Mouse (Mus musculus) forebrain, postnatal 0 days (tissue): ENCODE measurements around the gene Tpbg. TPM values are rescaled to one million over a fixed set of nuclear protein-coding genes. Genes with fewer than 3 reads are reported as not detected.
A peak's percentile ranks its signal among the peaks of the same experiment; 100 is the strongest.

Experiments
- ATAC-seq: fragments of 200-750 bp; cut with Nextera tagmentation; 2 replicates; pipeline ENCODE4 v1.8.0; 2017; ENCODE audit warnings: mild to moderate bottlenecking, moderate library complexity
- DNase-seq: peaks from one replicate; pipeline ENCODE4 v3.0.0-alpha.2; 2015
- H3K27ac ChIP-seq: fragments of 300-500 bp; sonication (generic); 2 replicates; pipeline ENCODE4 v1.5.1; 2014; ENCODE audit warnings: low read depth, mild to moderate bottlenecking, antibody characterized with exemption, low read length, moderate library complexity, mixed read lengths
- H3K27me3 ChIP-seq: fragments of 300-500 bp; sonication (generic); 2 replicates; pipeline ENCODE4 v1.6.1; 2014; ENCODE audit warnings: mild to moderate bottlenecking, low read length, mixed read lengths; ENCODE audit not compliant: insufficient read depth
- H3K36me3 ChIP-seq: fragments of 300-500 bp; sonication (generic); 2 replicates; pipeline ENCODE4 v1.6.1; 2014; ENCODE audit warnings: mild to moderate bottlenecking, moderate library complexity; ENCODE audit not compliant: insufficient read depth
- H3K4me1 ChIP-seq: fragments of 300-500 bp; sonication (generic); 2 replicates; pipeline ENCODE4 v1.6.1; 2014; ENCODE audit warnings: antibody characterized with exemption; ENCODE audit not compliant: insufficient read depth
- H3K4me2 ChIP-seq: fragments of 300-500 bp; sonication (generic); 2 replicates; pipeline ENCODE4 v1.6.1; 2014; ENCODE audit warnings: low read depth, mild to moderate bottlenecking, moderate library complexity
- H3K4me3 ChIP-seq: fragments of 300-500 bp; sonication (generic); 2 replicates; pipeline ENCODE4 v1.5.1; 2014; ENCODE audit warnings: low read depth, low read length, mixed read lengths
- H3K9ac ChIP-seq: fragments of 300-500 bp; sonication (generic); 2 replicates; pipeline ENCODE4 v1.6.1; 2014; ENCODE audit warnings: mild to moderate bottlenecking
- H3K9me3 ChIP-seq: fragments of 300-500 bp; sonication (generic); 2 replicates; pipeline ENCODE4 v1.6.1; 2016; ENCODE audit warnings: low read length
- CTCF ChIP-seq: sonication (generic); IDR thresholded peaks from 2 replicates; pipeline ENCODE4 v1.5.1; 2016; ENCODE audit warnings: antibody characterized with exemption, control low read depth, low read depth
- whole genome bisulfite sequencing: fragments of 180-500 bp; shearing (Covaris S2); extraction: QIAGEN DNeasy Blood & Tissue Kit; methylation state at CpG from one replicate; pipeline ENCODE4 v1.1.7; 2014; 5-methylcytosine and 5-hydroxymethylcytosine counted together
- polyA plus RNA-seq: library from polyadenylated mRNA; unstranded; fragments of >200 nt; fragmentation: Nextera tagmentation; extraction: Ambion mirVana; gene quantifications from 2 replicates; pipeline ENCODE4 v1.2.1, GENCODE M21; 2015
- total RNA-seq: library from RNA; depleted of rRNA; stranded (reverse); fragments of >200 nt; gene quantifications from 2 replicates; pipeline ENCODE4 v1.2.3, GENCODE M21; 2014; rRNA removed

The Tpbg gene
- total and polyA plus RNA-seq, 2 experiments from 2014 or later: 13.1 to 22.3 TPM

GRCm38 (mm10) chr9:85854780-85855179 lies 12.6 kb downstream of the Tpbg start:
- 90% methylated on average over 4 of the region's 4 CpGs for WGBS
- no peaks in the 10 kb centered on the region for H3K36me3 ChIP-seq
- DNase-seq (no peak), ATAC-seq (no peak)
- H3K9ac ChIP-seq: no peak overlapping the region
- H3K4me3 ChIP-seq: no peak overlapping the region
- no peak overlapping the region for H3K27ac ChIP-seq
- no peaks in the 10 kb centered on the region for H3K27me3 ChIP-seq
- H3K9me3 ChIP-seq: no peaks in the 10 kb centered on the region
- TF ChIP-seq CTCF: no peak
- H3K4me2 ChIP-seq: no peak overlapping the region
- no peaks in the 10 kb centered on the region for H3K4me1 ChIP-seq

- 59% methylated on average over 6 of the region's 6 CpGs for WGBS
- Histone ChIP-seq H3K27ac (no peak overlapping the region), H3K9me3 (no peaks in the 10 kb centered on the region), H3K4me3 (no peak overlapping the region), H3K27me3 (no peaks in the 10 kb centered on the region), H3K36me3 (no peaks in the 10 kb centered on the region), H3K9ac (no peak overlapping the region), H3K4me2 (no peak overlapping the region), H3K4me1 (no peaks in the 10 kb centered on the region)
- no peak for TF ChIP-seq CTCF
- ATAC-seq: peak; percentile 83
- peak; percentile 21 for DNase-seq
These were observed 14.3 kb downstream of the Tpbg start for GRCm38 (mm10) chr9:85856511-85856910.

GRCm38 (mm10) chr9:85861065-85861464 lies 18.9 kb downstream of the Tpbg start:
- Histone ChIP-seq H3K27me3 (no peaks in the 10 kb centered on the region), H3K4me3 (no peak overlapping the region), H3K4me1 (no peaks in the 10 kb centered on the region), H3K36me3 (no peaks in the 10 kb centered on the region), H3K27ac (no peak overlapping the region), H3K9me3 (no peaks in the 10 kb centered on the region), H3K9ac (no peak overlapping the region), H3K4me2 (no peak overlapping the region)
- no peak for TF ChIP-seq CTCF
- ATAC-seq: peak; percentile 45; the same call in 1 of the 2 replicates
- DNase-seq: peak; percentile 2
- 18% methylated on average over 4 of the region's 4 CpGs for WGBS

- Histone ChIP-seq H3K4me1 (no peaks in the 10 kb centered on the region), H3K4me3 (no peak overlapping the region), H3K27ac (no peak overlapping the region), H3K9ac (no peak overlapping the region), H3K36me3 (no peaks in the 10 kb centered on the region), H3K27me3 (no peaks in the 10 kb centered on the region), H3K4me2 (no peak overlapping the region), H3K9me3 (no peaks in the 10 kb centered on the region)
- no peak for TF ChIP-seq CTCF
- WGBS: 57% methylated on average over 6 of the region's 6 CpGs
- peak; percentile 2 for DNase-seq
- ATAC-seq: no peak
These were observed 20.4 kb downstream of the Tpbg start for GRCm38 (mm10) chr9:85862562-85862961.

GRCm38 (mm10) chr9:85872908-85873307 lies 30.7 kb downstream of the Tpbg start:
- ATAC-seq (no peak), DNase-seq (no peak)
- TF ChIP-seq CTCF: no peak
- Histone ChIP-seq H3K27ac (no peak overlapping the region), H3K36me3 (no peaks in the 10 kb centered on the region), H3K27me3 (no peaks in the 10 kb centered on the region), H3K9me3 (no peaks in the 10 kb centered on the region), H3K4me2 (no peak overlapping the region), H3K4me3 (no peak overlapping the region), H3K4me1 (no peaks in the 10 kb centered on the region), H3K9ac (no peak overlapping the region)
- WGBS: 79% methylated on average over 7 of the region's 7 CpGs

GRCm38 (mm10) chr9:85893681-85894080 lies 51.5 kb downstream of the Tpbg start:
- Histone ChIP-seq H3K9ac (no peak overlapping the region), H3K27ac (no peak overlapping the region), H3K27me3 (no peaks in the 10 kb centered on the region), H3K4me2 (no peak overlapping the region), H3K4me3 (no peak overlapping the region), H3K36me3 (no peaks in the 10 kb centered on the region), H3K9me3 (no peaks in the 10 kb centered on the region), H3K4me1 (no peaks in the 10 kb centered on the region)
- DNase-seq (no peak), ATAC-seq (no peak)
- no peak for TF ChIP-seq CTCF
- WGBS: 64% methylated on average over 5 of the region's 5 CpGs

Other genes with a start within 250 kb of the Tpbg start
- gene Ibtk, start 93.0 kb upstream of the Tpbg start, total RNA-seq: 22.4 and 25.6 TPM in 2 replicates
- gene Ibtk, start 93.0 kb upstream of the Tpbg start, polyA plus RNA-seq: 10.5 and 16.3 TPM in 2 replicates